Mouse (Mus musculus) heart, embryonic 14.5 days (tissue): ENCODE measurements around the gene Gm5089. TPM values are rescaled to one million over a fixed set of nuclear protein-coding genes. Genes with fewer than 3 reads are reported as not detected.

Source experiments
- ATAC-seq: fragments of 200-750 bp; cut with Nextera tagmentation; 2 replicates; pipeline ENCODE4 v1.8.0; 2017; ENCODE audit warnings: low read depth, moderate TSS enrichment; ENCODE audit not compliant: insufficient number of reproducible peaks, insufficient read depth, low FRiP score
- H3K27ac ChIP-seq, 2 experiments: fragments of 200-500 bp in 1 of 2; fragments of 300-500 bp in 1 of 2; sonication (generic) in 1 of 2; replicated peaks in 1 of 2; 2 replicates each; pipeline ENCODE4 v1.5.1; 2012 to 2014; ENCODE audit warnings: low read depth in 2 of 2, low read length in 2 of 2, control low read depth in 1 of 2, mild to moderate bottlenecking in 1 of 2, mixed read lengths in 1 of 2; ENCODE audit not compliant: control insufficient read depth in 1 of 2, insufficient read depth in 1 of 2
- H3K27me3 ChIP-seq: fragments of 300-500 bp; sonication (generic); 2 replicates; pipeline ENCODE4 v1.6.1; 2014; ENCODE audit warnings: mild to moderate bottlenecking, low read length, control low read depth; ENCODE audit not compliant: control insufficient read depth, insufficient read depth
- H3K36me3 ChIP-seq: fragments of 300-500 bp; sonication (generic); 2 replicates; pipeline ENCODE4 v1.6.1; 2014; ENCODE audit warnings: mild to moderate bottlenecking, control low read depth, low read length, mixed read lengths; ENCODE audit not compliant: control insufficient read depth, insufficient read depth
- H3K4me1 ChIP-seq, 2 experiments: fragments of 200-500 bp in 1 of 2; fragments of 300-500 bp in 1 of 2; sonication (generic) in 1 of 2; 2 replicates each; pipeline ENCODE4 v1.6.1; 2012 to 2014; ENCODE audit warnings: low read length in 2 of 2, control low read depth in 1 of 2, mixed read lengths in 1 of 2; ENCODE audit not compliant: control insufficient read depth in 2 of 2, insufficient read depth in 2 of 2
- H3K4me2 ChIP-seq: fragments of 300-500 bp; sonication (generic); 2 replicates; pipeline ENCODE4 v1.6.1; 2014; ENCODE audit warnings: mild to moderate bottlenecking, low read length
- H3K4me3 ChIP-seq, 2 experiments: fragments of 200-500 bp in 1 of 2; fragments of 300-500 bp in 1 of 2; sonication (generic) in 1 of 2; 2 replicates each; pipeline ENCODE4 v1.5.1; 2012 to 2014; ENCODE audit warnings: low read length in 2 of 2, mild to moderate bottlenecking in 2 of 2, control low read depth in 1 of 2, low read depth in 1 of 2, moderate library complexity in 1 of 2; ENCODE audit not compliant: control insufficient read depth in 1 of 2, insufficient read depth in 1 of 2
- H3K9ac ChIP-seq: fragments of 300-500 bp; sonication (generic); 2 replicates; pipeline ENCODE4 v1.6.1; 2014; ENCODE audit warnings: mild to moderate bottlenecking, low read length
- H3K9me3 ChIP-seq: fragments of 300-500 bp; sonication (generic); 2 replicates; pipeline ENCODE4 v1.6.1; 2016; ENCODE audit warnings: low read length, control low read depth; ENCODE audit not compliant: control insufficient read depth
- WGBS: fragments of 180-500 bp; shearing (Covaris S2); extraction: QIAGEN DNeasy Blood & Tissue Kit; methylation state at CpG from one replicate; pipeline ENCODE4 v1.1.7; 2014; 5-methylcytosine and 5-hydroxymethylcytosine counted together
- polyA plus RNA-seq: library from polyadenylated mRNA; unstranded; fragments of >200 nt; fragmentation: Nextera tagmentation; extraction: Ambion mirVana; gene quantifications from 2 replicates; pipeline ENCODE4 v1.2.1, GENCODE M21; 2014

Gene Gm5089
- polyA plus RNA-seq, 1 experiment from 2014 or later, result not detected

DNA sequence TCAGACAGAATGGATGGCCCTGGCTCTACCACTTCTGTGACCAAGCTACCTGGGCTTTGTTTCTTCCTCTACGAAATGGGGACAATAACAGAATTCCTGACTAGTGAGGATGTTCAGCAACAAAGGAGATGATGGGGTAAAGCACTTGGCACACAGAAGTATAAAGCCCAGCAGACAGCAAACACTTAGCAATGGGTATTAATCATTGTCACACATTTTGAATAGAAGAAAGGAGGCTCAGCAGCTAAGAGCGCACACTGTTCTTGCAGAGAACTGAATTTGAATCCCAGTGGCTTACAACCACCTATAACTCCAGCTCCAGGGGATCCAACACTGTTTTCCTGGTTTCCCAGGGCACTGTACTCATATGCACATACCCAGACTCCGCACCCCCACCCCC is 23.3 kb downstream of the Gm5089 start:
- Histone ChIP-seq H3K27ac (no peak overlapping the region), H3K9ac (no peak overlapping the region), H3K4me3 (no peak overlapping the region), H3K9me3 (no peaks in the 10 kb centered on the region), H3K4me1 (no peaks in the 10 kb centered on the region), H3K36me3 (no peaks in the 10 kb centered on the region), H3K27me3 (no peaks in the 10 kb centered on the region), H3K4me2 (no peak overlapping the region)
- 87% methylated on average over 3 of the region's 3 CpGs for WGBS
- ATAC-seq, result no peak

DNA sequence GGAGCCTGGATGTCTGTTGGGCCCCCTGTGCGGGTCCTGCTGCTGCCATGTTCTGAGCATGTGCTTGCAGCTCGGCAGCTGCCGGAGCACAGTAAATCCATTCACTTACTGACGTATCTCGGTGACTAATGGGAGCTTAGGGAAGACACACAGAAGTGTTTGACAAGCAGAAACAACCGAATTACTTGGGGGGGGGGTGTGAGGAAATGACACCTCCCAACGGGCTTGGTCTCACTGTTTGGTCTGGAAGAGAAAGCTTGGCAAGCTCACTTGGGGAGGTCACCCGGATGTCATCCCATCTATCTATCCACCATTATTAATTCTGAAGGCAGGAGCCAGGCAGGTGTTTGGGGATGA is 23.7 kb downstream of the Gm5089 start:
- Histone ChIP-seq H3K4me3 (no peak overlapping the region), H3K4me2 (no peak overlapping the region), H3K9ac (no peak overlapping the region), H3K36me3 (no peaks in the 10 kb centered on the region), H3K4me1 (no peaks in the 10 kb centered on the region), H3K27me3 (no peaks in the 10 kb centered on the region), H3K27ac (no peak overlapping the region), H3K9me3 (no peaks in the 10 kb centered on the region)
- ATAC-seq, result no peak
- WGBS, result 74% methylated on average over 8 of the region's 8 CpGs

DNA sequence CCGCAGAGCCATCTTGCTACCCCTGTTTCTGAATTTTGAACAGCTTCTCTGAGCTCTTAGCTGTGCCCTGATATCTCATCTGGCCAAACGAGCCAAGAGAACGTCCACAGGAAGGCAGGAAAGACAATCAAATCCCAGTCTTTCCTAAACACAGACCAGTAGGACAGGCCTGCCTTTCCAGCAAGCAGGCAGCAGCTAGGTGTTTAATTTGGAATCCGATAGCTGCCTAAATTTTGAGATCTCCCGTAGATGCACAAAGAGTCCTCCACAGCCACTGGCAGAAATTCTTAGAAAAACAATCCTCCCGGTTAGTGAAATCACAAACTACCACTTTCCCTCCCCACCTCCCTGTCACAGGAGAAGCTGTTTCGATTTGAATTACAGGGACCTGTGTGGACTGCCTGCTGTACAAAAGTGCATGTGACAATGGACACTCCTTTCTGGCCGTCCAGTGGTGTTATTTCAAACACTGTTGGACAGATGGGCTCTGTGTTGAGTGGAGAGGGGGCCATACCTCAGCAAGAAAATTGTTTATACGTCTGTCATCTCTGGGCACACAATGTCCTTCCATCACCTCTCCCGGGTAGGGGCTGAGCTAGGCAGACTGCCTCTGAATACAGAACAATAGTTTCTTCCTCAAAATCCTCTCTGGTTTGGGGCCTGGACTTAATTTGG is 24.2 kb downstream of the Gm5089 start:
- Histone ChIP-seq H3K27ac (no peak overlapping the region), H3K36me3 (no peaks in the 10 kb centered on the region), H3K4me3 (no peak overlapping the region), H3K27me3 (no peaks in the 10 kb centered on the region), H3K9ac (no peak overlapping the region), H3K4me1 (no peaks in the 10 kb centered on the region), H3K4me2 (no peak overlapping the region), H3K9me3 (no peaks in the 10 kb centered on the region)
- WGBS, result 56% methylated on average over 10 of the region's 10 CpGs
- no peak for ATAC-seq

DNA sequence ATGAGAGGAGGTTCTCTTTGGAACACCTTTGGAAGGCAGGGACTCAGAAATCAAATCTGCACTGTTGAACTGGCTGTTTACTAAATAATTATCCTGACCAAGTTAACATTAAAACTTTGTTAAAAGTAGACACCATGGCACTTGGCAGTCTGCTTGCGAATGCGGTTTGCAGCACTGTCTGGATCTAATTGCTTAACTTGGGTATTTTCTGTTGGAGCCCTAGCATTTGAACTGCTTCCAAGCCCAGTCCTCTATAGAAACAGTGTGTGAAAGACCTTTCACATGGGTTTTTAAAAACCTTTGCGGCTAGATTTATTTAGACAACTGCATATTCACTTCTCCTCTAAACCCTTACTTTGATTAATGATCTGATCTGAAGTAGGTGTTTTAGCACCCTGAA is 26.5 kb downstream of the Gm5089 start:
- Histone ChIP-seq H3K9ac (no peak overlapping the region), H3K4me1 (no peaks in the 10 kb centered on the region), H3K9me3 (no peaks in the 10 kb centered on the region), H3K27ac (no peak overlapping the region), H3K36me3 (no peaks in the 10 kb centered on the region), H3K4me2 (no peak overlapping the region), H3K4me3 (no peak overlapping the region), H3K27me3 (no peaks in the 10 kb centered on the region)
- no peak for ATAC-seq
- WGBS, result 90% methylated on average over 3 of the region's 3 CpGs

DNA sequence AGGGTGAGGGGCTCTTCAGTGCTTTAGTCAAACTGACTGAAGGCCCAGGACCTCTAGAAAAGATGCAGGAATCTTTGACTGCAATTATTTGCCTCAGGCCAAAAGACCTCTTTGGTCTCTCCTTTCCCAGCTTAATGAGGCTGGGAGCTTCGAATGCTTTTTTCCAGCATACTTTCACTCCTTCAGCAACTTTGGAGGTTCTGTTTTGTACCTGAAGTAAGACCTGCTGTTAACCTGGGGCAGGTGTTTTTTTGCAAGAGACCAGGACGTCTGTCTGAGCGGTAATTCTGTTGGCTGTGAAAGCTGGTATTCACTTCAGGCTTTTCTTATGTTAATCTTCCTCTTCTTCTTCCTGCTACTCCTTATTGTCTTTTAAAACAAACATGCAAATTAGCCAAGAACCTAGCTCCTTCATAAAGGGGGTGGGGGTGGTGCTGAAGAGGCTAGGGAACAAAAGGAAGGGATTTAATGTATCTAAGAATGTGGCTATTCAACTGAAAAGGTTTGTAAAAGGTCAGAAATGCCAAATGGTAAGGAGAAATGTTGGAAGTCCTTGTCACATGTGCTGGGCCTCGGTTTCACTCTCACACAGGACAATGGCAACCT is 34.6 kb downstream of the Gm5089 start:
- peaks cover 7% of the 10 kb centered on the region; the same call in 1 of the 2 replicates for H3K27me3 ChIP-seq
- H3K4me1 ChIP-seq, result no peaks in the 10 kb centered on the region
- H3K9ac ChIP-seq, result no peak overlapping the region
- no peak overlapping the region for H3K27ac ChIP-seq
- H3K4me3 ChIP-seq, result no peak overlapping the region
- H3K9me3 ChIP-seq, result no peaks in the 10 kb centered on the region
- no peak overlapping the region for H3K4me2 ChIP-seq
- ATAC-seq, result no peak
- 47% methylated on average over 4 of the region's 4 CpGs for WGBS
- H3K36me3 ChIP-seq, result no peaks in the 10 kb centered on the region

DNA sequence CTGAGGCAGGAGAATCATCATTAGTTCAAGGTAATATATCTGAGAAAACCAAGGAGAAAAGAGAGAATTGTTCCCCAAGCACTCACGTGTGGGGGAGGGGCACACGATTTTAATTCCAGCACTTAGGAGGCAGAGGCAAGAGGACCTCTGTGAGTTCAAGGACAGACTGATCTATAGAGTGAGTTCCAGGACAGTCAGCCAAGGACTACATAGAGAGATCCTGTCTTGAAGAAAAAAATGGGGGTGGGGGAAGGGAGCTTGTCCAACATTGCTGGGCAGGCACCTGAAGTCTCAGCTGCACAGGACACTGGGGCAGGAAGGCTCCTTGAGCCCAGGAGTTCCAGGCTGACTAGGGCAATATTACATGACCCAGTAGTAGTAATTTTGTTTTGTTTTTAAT is 36.1 kb downstream of the Gm5089 start:
- H3K9me3 ChIP-seq, result no peaks in the 10 kb centered on the region
- no peak overlapping the region for H3K27ac ChIP-seq
- peaks cover 11% of the 10 kb centered on the region for H3K27me3 ChIP-seq
- WGBS, result 84% methylated on average over 2 of the region's 2 CpGs
- H3K9ac ChIP-seq, result no peak overlapping the region
- no peaks in the 10 kb centered on the region for H3K36me3 ChIP-seq
- no peak overlapping the region for H3K4me2 ChIP-seq
- no peaks in the 10 kb centered on the region for H3K4me1 ChIP-seq
- no peak for ATAC-seq
- no peak overlapping the region for H3K4me3 ChIP-seq

DNA sequence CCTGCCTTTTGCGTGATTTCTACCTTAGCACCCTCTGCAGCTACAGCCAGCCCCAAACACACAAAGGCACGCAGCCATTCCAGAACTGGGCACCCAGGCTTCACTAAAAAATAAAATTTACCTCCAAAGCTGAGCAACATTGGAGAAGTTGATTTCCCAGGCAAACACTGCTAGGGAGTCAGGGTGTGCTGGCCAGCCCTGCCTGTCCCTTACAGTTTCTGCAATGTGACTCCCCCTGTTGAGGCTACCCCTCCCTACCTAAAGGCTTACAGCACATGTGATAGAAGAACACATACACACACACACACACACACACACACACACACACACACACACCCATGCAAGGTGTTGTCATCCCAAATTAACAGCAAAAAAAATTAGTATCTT is 37.4 kb downstream of the Gm5089 start:
- H3K4me1 ChIP-seq, result no peaks in the 10 kb centered on the region
- no peak overlapping the region for H3K4me2 ChIP-seq
- H3K9me3 ChIP-seq, result no peaks in the 10 kb centered on the region
- H3K27me3 ChIP-seq, result peaks cover 21% of the 10 kb centered on the region
- H3K27ac ChIP-seq, result no peak overlapping the region
- WGBS, result 87% methylated on average over 2 of the region's 2 CpGs
- H3K9ac ChIP-seq, result no peak overlapping the region
- no peak overlapping the region for H3K4me3 ChIP-seq
- no peak for ATAC-seq
- H3K36me3 ChIP-seq, result no peaks in the 10 kb centered on the region
